Mouse (Mus musculus) heart, postnatal 36 days (tissue): ENCODE results near the gene Ddx52. TPM values are rescaled to one million over a fixed set of nuclear protein-coding genes. Genes with fewer than 3 reads are reported as not detected.

Experiments used
- DNase-seq, 2 experiments: peaks; one replicate each; pipeline ENCODE4 v3.0.0; 2021 to 2022
- intact Hi-C: fragments of 180-260 bp; cut with DNase I; formaldehyde crosslinking; loops from one replicate; pipeline ENCODE4 v1.15.1; 2025
- total RNA-seq, 2 experiments: library from RNA; stranded (reverse); gene quantifications; 2 replicates each; pipeline ENCODE4 v1.2.3; 2021

Gene Ddx52
- total RNA-seq, 2 experiments from 2014 or later: 10.9 to 12.6 TPM

DNA sequence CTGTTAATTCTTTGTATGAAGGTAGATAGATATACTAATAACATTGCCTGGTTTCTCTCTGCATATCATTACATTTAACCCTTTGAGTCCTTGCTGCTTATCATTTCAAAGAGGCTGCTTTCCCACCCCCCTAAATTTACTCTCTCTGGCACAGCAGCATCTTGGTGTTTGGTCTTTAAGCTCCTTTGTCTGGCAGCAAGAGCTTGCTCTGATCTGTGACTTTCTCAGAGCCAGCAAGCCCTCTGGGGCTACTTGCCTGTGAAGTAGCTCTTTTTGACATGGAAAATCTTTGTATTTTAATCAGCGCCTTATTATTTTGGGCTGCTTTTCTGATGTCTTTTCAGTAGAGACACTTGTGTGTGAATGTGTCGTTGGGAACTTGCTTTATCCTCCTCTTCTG lies 69.7 kb downstream of the Ddx52 start:
- intact Hi-C loops: no loop called here
- DNase-seq: no peak

Other genes starting within 250 kb of the Ddx52 start
- 1 to 10 TPM; 2.7 to 3.7 TPM for gene Wfdc17, start 238.1 kb upstream of the Ddx52 start, total RNA-seq
- gene Wfdc18, start 233.0 kb upstream of the Ddx52 start, total RNA-seq: not detected
- gene Wfdc21, start 195.1 kb upstream of the Ddx52 start, total RNA-seq: not detected
- 1 to 10 TPM; 5.6 to 6.6 TPM for gene Heatr6, start 188.4 kb upstream of the Ddx52 start, total RNA-seq
- gene Hnf1b, start 92.0 kb upstream of the Ddx52 start, total RNA-seq: not detected
- gene Synrg, start 22.4 kb downstream of the Ddx52 start, total RNA-seq: 10 to 100 TPM; 26.1 to 26.6 TPM
- under 1 TPM; 0.50 to 0.73 TPM for gene Dusp14, start 127.2 kb downstream of the Ddx52 start, total RNA-seq
- 1 to 10 TPM; 5.9 to 8.2 TPM for gene Tada2a, start 187.5 kb downstream of the Ddx52 start, total RNA-seq
- 10 to 100 TPM; 13.6 to 26.1 TPM for gene Acaca, start 187.6 kb downstream of the Ddx52 start, total RNA-seq
- gene Gm11437, start 225.4 kb downstream of the Ddx52 start, total RNA-seq: not detected